Mouse (Mus musculus): ENCODE data around the gene Asxl2. TPM values are rescaled to one million over a fixed set of nuclear protein-coding genes. Genes with fewer than 3 reads are reported as not detected.

Asxl2 gene
- 5.9 and 6.7 TPM in 2 replicates for polyA plus RNA-seq (2012; rRNA removed)
- 7.2 and 8.9 TPM in 2 replicates for polyA plus RNA-seq (2014; fragmentation: Nextera tagmentation; extraction: Ambion mirVana)

DNA sequence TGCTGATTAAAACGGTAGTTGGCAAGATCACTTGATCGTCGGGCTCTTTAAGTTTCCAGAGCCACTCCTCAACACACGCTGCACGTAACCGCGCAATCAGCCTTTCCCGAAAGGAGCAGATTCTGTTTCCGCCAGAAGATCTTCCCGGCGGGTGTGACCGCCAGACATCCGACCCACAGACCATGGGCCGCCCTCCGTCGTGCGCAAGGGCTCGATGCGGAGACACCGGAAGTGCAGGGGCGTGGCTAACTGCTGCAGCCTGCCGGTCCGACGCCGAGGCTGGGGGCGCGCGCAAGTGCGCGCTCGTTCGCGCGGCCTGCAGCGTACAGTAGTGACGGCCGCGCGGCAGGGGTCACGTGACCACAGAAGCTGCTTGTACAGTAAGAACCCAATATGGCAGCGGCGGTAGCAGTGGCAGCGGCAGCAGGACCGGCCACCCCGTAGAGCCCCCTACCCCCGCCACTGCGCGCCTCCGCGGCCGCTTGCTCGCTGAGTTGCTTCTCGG, at the start of gene Asxl2:
Gene Asxl2 (plus strand): TSS at position 328 of the 505 bp plus-strand sequence.
- DNase-seq (ENCODE audit: low read depth in 3 of 3, low spot score in 3 of 3) (peak; percentile 97 to 99 (median 98)), ATAC-seq (ENCODE audit: insufficient read depth) (peak; percentile 91)
- Histone ChIP-seq H3K4me2 (ENCODE audit: low read depth) (peak within 1 kb of the TSS; percentile 97), H3K36me3 (replicated peaks; ENCODE audit: control insufficient read depth, insufficient read depth, low read depth) (peaks cover 4% of the 10 kb centered on the region; the same call in 1 of the 2 replicates), H3K4me3 (ENCODE audit: insufficient read depth in 1 of 2, low read depth in 2 of 2, low read length in 2 of 2) (peak within 1 kb of the TSS; percentile 81 to 93), H3K9ac (replicated peaks) (peak within 1 kb of the TSS; percentile 99), H3K9me3 (ENCODE audit: control insufficient read depth, low read length) (no peaks in the 10 kb centered on the region), H3K27me3 (ENCODE audit: control insufficient read depth, insufficient read depth, low read length) (no peaks in the 10 kb centered on the region), H3K4me1 (replicated peaks; ENCODE audit: control insufficient read depth in 2 of 2, insufficient read depth in 2 of 2, low read length in 1 of 2) (peaks cover 18 to 23% of the 10 kb centered on the region in 2 experiments), H3K27ac (peak within 1 kb of the TSS; percentile 96)
- TF ChIP-seq CTCF (IDR thresholded peaks at IDR 0.05; ENCODE audit: low read depth) (no peak; the same call in 1 of the 2 replicates), EP300 (IDR thresholded peaks at IDR 0.05; ENCODE audit: low read depth) (0 out of 2 replicates have a peak, but pooled peaks have one; percentile 30)
- WGBS (ENCODE audit: insufficient replicate concordance) = under 1% methylated on average over 53 of the region's 53 CpGs

DNA sequence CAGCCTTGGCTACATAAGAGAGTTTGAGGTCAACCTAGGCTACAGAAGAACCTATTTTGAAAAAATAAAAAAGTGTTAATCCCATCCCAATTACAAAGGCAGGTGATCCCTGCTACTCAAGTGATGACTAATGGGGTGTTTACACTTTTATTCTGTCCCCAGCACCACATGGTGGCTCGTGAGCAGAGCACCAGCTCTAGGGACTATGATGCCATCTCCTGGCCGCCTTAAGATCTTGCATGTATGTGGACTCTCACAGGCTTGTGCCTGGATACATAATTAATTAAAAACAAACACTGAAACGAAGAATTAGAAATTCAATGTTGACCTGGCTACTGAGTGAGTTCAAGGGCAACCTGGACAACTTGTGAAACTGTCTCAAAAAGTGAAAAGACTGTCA, 49.5 kb upstream of the Asxl2 start:
- no peak for TF ChIP-seq EP300 (IDR thresholded peaks at IDR 0.05; ENCODE audit: low read depth)
- peak; percentile 52 for TF ChIP-seq CTCF (IDR thresholded peaks at IDR 0.05; ENCODE audit: low read depth)
- no peak for ATAC-seq (ENCODE audit: insufficient read depth)
- Histone ChIP-seq H3K4me2 (ENCODE audit: low read depth) (no peak overlapping the region), H3K27ac (no peak overlapping the region), H3K4me3 (ENCODE audit: insufficient read depth in 1 of 2, low read depth in 2 of 2, low read length in 2 of 2) (no peak overlapping the region), H3K36me3 (replicated peaks; ENCODE audit: control insufficient read depth, insufficient read depth, low read depth) (no peaks in the 10 kb centered on the region), H3K27me3 (ENCODE audit: control insufficient read depth, insufficient read depth, low read length) (no peaks in the 10 kb centered on the region), H3K4me1 (replicated peaks; ENCODE audit: control insufficient read depth in 2 of 2, insufficient read depth in 2 of 2, low read length in 1 of 2) (no peaks in the 10 kb centered on the region), H3K9me3 (ENCODE audit: control insufficient read depth, low read length) (no peaks in the 10 kb centered on the region), H3K9ac (replicated peaks) (no peak overlapping the region)
- 16% methylated on average over 3 of the region's 3 CpGs for WGBS (ENCODE audit: insufficient replicate concordance)
- DNase-seq (ENCODE audit: low read depth in 3 of 3, low spot score in 3 of 3) = peak in 1 of 3 experiments; percentile 7

DNA sequence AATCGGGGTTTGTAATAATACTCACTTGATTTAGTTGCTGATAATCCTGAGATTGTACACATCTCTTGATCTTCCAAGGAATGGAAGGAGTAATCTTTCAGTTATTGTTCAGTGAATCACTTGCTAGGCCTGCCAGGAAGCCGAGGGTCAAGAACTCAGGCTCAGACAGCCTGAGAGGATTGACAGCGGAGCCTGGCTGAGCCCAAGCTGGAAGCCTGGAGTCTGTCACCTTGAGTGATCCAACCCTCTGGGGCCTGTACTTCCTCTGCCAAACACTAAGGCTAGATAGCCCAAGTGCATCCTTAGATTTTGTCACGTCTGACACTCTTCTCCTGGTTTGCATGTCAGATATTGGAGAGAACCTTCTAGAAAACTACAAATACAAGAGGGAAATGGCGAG, 48.9 kb upstream of the Asxl2 start:
- TF ChIP-seq EP300 (IDR thresholded peaks at IDR 0.05; ENCODE audit: low read depth) (no peak), CTCF (IDR thresholded peaks at IDR 0.05; ENCODE audit: low read depth) (no peak)
- no peaks in the 10 kb centered on the region for H3K9me3 ChIP-seq (ENCODE audit: control insufficient read depth, low read length)
- ATAC-seq (ENCODE audit: insufficient read depth) (no peak), DNase-seq (ENCODE audit: low read depth in 3 of 3, low spot score in 3 of 3) (no peak)
- H3K4me1 ChIP-seq (replicated peaks; ENCODE audit: control insufficient read depth in 2 of 2, insufficient read depth in 2 of 2, low read length in 1 of 2) = no peaks in the 10 kb centered on the region
- 52% methylated on average over 5 of the region's 5 CpGs for WGBS (ENCODE audit: insufficient replicate concordance)
- H3K9ac ChIP-seq (replicated peaks) = no peak overlapping the region
- H3K36me3 ChIP-seq (replicated peaks; ENCODE audit: control insufficient read depth, insufficient read depth, low read depth) = no peaks in the 10 kb centered on the region
- H3K27ac ChIP-seq = no peak overlapping the region
- H3K4me2 ChIP-seq (ENCODE audit: low read depth) = no peak overlapping the region
- H3K4me3 ChIP-seq (ENCODE audit: insufficient read depth in 1 of 2, low read depth in 2 of 2, low read length in 2 of 2) = no peak overlapping the region
- H3K27me3 ChIP-seq (ENCODE audit: control insufficient read depth, insufficient read depth, low read length) = no peaks in the 10 kb centered on the region

DNA sequence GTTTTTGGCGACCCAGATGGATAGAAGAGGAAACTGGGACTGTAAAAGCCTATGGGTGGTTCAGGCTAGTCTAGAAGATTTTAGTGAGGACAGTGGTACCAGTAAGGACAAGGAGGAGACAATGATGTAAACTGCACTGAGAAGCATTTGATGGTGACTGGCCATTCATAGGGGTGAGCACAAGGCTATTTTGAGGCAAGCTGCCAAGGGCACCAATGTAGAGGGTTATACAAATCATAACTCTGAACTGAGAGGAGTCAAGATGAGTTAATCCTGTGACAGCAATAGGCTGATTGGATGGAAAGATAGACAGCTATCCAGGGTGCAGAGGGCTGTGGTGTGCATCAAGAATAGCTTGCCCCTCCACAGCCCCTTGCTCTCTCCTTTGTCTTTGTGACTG, 41.8 kb upstream of the Asxl2 start:
- WGBS (ENCODE audit: insufficient replicate concordance) = 52% methylated on average over 1 of the region's 1 CpGs
- H3K27ac ChIP-seq = no peak overlapping the region
- no peak for ATAC-seq (ENCODE audit: insufficient read depth)
- peaks cover 0 to 4% of the 10 kb centered on the region in 2 experiments; a peak in 1 of 4 replicates for H3K4me1 ChIP-seq (replicated peaks; ENCODE audit: control insufficient read depth in 2 of 2, insufficient read depth in 2 of 2, low read length in 1 of 2)
- no peak overlapping the region for H3K4me3 ChIP-seq (ENCODE audit: insufficient read depth in 1 of 2, low read depth in 2 of 2, low read length in 2 of 2)
- no peaks in the 10 kb centered on the region for H3K36me3 ChIP-seq (replicated peaks; ENCODE audit: control insufficient read depth, insufficient read depth, low read depth)
- TF ChIP-seq EP300 (IDR thresholded peaks at IDR 0.05; ENCODE audit: low read depth) = no peak
- TF ChIP-seq CTCF (IDR thresholded peaks at IDR 0.05; ENCODE audit: low read depth) = no peak
- H3K9ac ChIP-seq (replicated peaks) = no peak overlapping the region
- no peak for DNase-seq (ENCODE audit: low read depth in 3 of 3, low spot score in 3 of 3)
- H3K27me3 ChIP-seq (ENCODE audit: control insufficient read depth, insufficient read depth, low read length) = no peaks in the 10 kb centered on the region
- H3K9me3 ChIP-seq (ENCODE audit: control insufficient read depth, low read length) = no peaks in the 10 kb centered on the region
- no peak overlapping the region for H3K4me2 ChIP-seq (ENCODE audit: low read depth)

DNA sequence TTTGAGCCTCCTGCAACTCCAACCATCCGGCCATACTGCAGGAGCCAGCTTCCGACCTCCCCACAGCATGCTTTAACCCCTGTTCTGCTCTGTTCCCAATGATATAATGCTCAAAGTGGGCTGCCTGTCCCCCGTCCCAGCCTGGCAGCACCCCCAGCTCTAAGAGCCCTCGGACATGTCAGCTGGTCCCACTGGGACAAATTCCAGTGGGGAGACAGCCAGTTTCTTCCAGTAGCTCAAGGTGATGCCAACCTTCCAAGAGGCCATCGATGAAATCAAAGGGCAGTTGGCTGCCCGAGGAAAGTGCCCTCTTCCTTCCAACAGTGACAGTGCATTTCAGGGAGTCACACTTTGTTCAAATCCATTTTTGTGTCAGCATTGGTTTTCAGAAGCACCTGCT, 41.4 kb upstream of the Asxl2 start:
- Histone ChIP-seq H3K27ac (no peak overlapping the region), H3K4me2 (ENCODE audit: low read depth) (no peak overlapping the region), H3K9ac (replicated peaks) (no peak overlapping the region), H3K36me3 (replicated peaks; ENCODE audit: control insufficient read depth, insufficient read depth, low read depth) (no peaks in the 10 kb centered on the region), H3K9me3 (ENCODE audit: control insufficient read depth, low read length) (no peaks in the 10 kb centered on the region), H3K4me3 (ENCODE audit: insufficient read depth in 1 of 2, low read depth in 2 of 2, low read length in 2 of 2) (no peak overlapping the region), H3K4me1 (replicated peaks; ENCODE audit: control insufficient read depth in 2 of 2, insufficient read depth in 2 of 2, low read length in 1 of 2) (peaks cover 0 to 5% of the 10 kb centered on the region in 2 experiments; a peak in 1 of 4 replicates), H3K27me3 (ENCODE audit: control insufficient read depth, insufficient read depth, low read length) (no peaks in the 10 kb centered on the region)
- TF ChIP-seq EP300 (IDR thresholded peaks at IDR 0.05; ENCODE audit: low read depth) = no peak
- no peak for TF ChIP-seq CTCF (IDR thresholded peaks at IDR 0.05; ENCODE audit: low read depth)
- no peak for DNase-seq (ENCODE audit: low read depth in 3 of 3, low spot score in 3 of 3)
- 57% methylated on average over 6 of the region's 6 CpGs for WGBS (ENCODE audit: insufficient replicate concordance)
- no peak for ATAC-seq (ENCODE audit: insufficient read depth)
